Mouse (Mus musculus) layer of hippocampus, adult 9-10 months (tissue): Measurements from ENCODE around the gene Fibp.
A peak's percentile ranks its signal among the peaks of the same experiment; 100 is the strongest.

Source experiments
- DNase-seq: peaks from one replicate; pipeline ENCODE4 v3.0.0; 2022; ENCODE audit warnings: low spot score

The Fibp gene

GRCm38 (mm10) chr19:5465037-5465436 lies 4.6 kb downstream of the Fibp start:
- no peak for DNase-seq

GRCm38 (mm10) chr19:5466916-5467500 lies 6.6 kb downstream of the Fibp start:
- DNase-seq = no peak

GRCm38 (mm10) chr19:5468374-5468773 lies 8.0 kb downstream of the Fibp start, which contains the start of gene Ctsw:
Gene Ctsw (minus strand): TSS chr19:5468507.
- no peak for DNase-seq

- DNase-seq = no peak
Observed at GRCm38 (mm10) chr19:5471846-5472245, 11.4 kb downstream of the Fibp start.

GRCm38 (mm10) chr19:5472857-5473256 lies 12.4 kb downstream of the Fibp start:
- DNase-seq = no peak

- DNase-seq = no peak
Observed at GRCm38 (mm10) chr19:5473720-5474119, 13.3 kb downstream of the Fibp start, which contains the start of gene Efemp2. Gene Efemp2 (plus strand): TSS chr19:5473954.

- no peak for DNase-seq
Observed at GRCm38 (mm10) chr19:5474281-5475068, 14.1 kb downstream of the Fibp start.

GRCm38 (mm10) chr19:5475069-5475714 lies 14.8 kb downstream of the Fibp start:
- no peak for DNase-seq

GRCm38 (mm10) chr19:5477004-5477667 lies 16.7 kb downstream of the Fibp start:
- no peak for DNase-seq

GRCm38 (mm10) chr19:5477668-5478300 lies 17.4 kb downstream of the Fibp start:
- DNase-seq = no peak

GRCm38 (mm10) chr19:5480016-5480415 lies 19.6 kb downstream of the Fibp start:
- DNase-seq = no peak

- no peak for DNase-seq
Observed at GRCm38 (mm10) chr19:5481398-5481797, 21.0 kb downstream of the Fibp start.

- DNase-seq = no peak
Observed at GRCm38 (mm10) chr19:5483386-5484359, 23.3 kb downstream of the Fibp start.

GRCm38 (mm10) chr19:5484496-5484895 lies 24.1 kb downstream of the Fibp start:
- DNase-seq = no peak

GRCm38 (mm10) chr19:5485371-5485770 lies 25.0 kb downstream of the Fibp start:
- DNase-seq = no peak

- DNase-seq = no peak
Observed at GRCm38 (mm10) chr19:5485821-5486220, 25.4 kb downstream of the Fibp start.

- DNase-seq = no peak
Observed at GRCm38 (mm10) chr19:5486286-5486685, 25.9 kb downstream of the Fibp start.

- DNase-seq = no peak
Observed at GRCm38 (mm10) chr19:5486771-5487170, 26.4 kb downstream of the Fibp start.

- DNase-seq = peak; percentile 91
Observed at GRCm38 (mm10) chr19:5487768-5488550, 27.5 kb downstream of the Fibp start, which contains the start of gene Mus81. Gene Mus81 (minus strand): TSS chr19:5488402.
